Mouse (Mus musculus) retina, adult 2 months (tissue): ENCODE data around the gene Cmbl.

Experiments used
- DNase-seq: peaks from one replicate; pipeline ENCODE4 v3.0.0-alpha.2; 2012; ENCODE audit warnings: low read depth, low spot score

The Cmbl gene

DNA sequence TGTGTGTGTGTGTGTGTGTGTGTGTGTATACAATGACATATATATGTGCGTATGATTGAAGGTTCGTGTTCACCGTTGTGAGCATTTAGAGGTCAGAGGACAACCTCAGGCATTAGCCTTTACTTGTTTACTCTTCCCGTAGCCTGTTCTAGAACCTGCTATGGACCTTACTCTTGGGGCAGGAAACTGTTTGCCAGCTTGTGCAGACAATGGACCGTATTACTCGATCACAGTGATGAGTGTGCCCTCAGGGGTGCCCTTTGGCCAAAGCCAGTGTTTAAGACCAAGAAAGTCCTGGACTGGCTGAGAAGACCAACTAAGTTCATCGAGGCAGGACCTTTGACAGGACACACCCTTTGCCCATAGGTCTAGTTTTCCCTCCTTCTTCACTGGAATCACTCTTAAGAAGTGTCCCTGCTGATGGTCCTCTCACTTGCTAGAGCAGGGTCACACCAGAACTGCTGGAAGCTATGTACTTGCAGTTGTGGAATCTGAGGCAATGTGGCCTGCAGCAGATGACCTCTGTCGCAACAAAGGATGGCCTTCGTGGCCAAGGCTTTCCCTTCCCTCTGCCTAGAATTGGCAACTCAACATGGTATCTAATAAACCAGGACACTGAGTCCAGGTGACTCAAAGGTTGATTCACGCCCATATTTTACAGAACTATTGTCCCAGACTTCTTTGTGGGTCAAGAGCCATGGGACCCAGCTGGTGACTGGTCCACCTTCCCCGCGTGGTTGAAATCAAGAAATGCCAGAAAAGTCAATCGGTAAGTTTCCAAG lies 18.3 kb downstream of the Cmbl start:
- no peak for DNase-seq

DNA sequence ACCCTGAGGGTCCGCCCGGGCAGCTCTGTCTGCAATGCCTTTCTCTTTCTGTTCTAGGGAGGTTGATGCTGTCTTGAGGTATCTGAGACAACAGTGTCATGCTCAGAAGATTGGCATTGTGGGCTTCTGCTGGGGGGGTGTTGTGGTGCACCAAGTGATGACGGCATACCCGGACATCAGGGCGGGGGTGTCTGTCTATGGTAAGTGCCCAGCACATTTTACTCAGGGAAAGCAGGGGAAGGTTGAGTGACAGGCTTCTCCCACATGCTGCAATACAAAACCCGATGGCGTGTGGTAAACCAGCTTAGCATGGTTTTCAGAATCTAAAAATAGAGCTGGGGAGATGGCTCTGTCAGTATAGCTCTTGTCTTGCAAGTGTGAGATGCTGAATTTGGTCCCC lies 20.0 kb downstream of the Cmbl start:
- no peak for DNase-seq

DNA sequence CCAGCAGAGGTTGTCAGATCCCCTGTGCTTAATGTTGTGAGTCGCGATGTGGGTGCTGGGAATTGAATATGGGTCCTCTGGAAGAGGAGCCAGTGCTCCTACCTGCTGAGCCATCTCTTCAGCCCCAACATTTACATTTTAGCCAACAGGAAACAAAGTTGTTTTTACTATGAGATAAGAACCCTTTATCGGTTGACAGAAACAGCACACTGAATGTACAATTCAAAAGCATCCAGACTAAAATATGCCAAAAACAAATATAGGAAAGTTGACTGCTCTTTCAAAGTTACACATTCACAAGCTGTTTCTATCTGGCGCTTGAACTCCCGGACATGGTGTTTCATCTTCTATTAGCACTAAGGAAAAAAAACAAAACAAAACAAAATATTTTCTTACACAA lies 20.9 kb downstream of the Cmbl start:
- DNase-seq, result no peak

DNA sequence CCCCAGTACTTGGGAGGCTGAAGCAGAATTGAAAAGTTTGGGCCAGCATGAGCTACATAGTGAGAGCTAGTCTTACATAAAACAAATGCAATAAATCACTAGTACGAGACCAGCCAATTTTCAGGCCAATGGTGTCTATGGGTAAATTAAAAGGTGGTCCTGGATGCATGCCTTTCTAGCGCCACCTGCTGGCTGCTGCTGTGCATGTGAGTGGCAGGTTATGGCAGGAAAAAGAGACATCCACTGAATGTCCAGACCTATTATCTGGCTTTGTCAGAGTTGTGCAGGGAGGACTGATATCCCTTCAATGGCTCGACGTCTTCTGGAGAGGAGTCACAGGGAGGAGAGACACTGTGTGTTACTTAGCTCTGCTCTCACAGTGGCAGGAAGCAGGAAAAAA lies 21.3 kb downstream of the Cmbl start:
- peak; percentile 59 for DNase-seq

DNA sequence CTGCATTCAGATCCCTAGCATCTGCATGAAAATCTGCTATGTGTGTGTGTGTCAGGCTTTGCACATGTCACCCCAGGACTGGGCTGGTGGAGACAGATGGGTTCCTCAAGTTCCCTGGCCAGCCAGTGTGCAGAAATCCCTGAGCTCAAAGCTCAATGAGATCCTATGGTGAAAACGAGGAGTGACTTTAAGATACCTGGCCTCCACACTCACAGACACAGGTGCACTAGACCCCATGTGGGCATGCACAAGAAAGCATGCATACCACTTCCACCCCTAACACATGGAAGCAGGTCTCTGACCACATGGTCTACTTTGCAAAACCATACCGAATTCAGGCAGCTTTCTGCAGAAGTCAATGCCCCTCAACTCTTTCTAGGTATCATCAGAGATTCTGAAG lies 22.6 kb downstream of the Cmbl start:
- no peak for DNase-seq

DNA sequence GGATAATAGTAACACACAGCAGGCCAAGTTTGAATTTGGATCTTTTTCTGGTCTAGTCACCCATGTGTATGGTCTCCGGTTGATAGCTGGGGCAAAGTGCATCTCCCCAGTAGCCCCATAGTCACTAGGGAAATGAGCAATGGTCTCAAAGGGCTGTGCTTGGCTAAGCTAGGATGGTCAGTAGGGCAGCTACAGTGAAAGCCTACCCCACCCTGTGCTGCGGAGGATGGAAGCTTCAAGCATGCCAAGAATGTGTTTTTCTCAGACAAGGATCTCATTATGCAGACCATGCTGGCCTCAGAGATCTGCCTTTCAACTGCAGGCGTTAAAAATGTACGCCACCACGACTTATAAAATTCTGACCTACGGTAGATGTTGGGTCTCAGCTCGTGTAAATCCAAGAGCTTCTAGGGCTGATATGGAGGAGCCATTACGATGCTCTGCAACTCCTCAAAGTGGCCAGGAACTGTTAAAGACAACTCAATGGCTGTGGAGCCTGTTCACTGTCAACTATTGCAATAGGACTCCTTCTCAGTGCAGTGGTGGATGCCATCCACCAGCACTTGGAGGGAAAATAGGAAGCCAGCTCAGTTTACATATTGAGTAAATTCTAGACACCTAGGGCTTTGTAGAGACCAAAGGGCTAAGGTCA lies 23.9 kb downstream of the Cmbl start:
- no peak for DNase-seq

DNA sequence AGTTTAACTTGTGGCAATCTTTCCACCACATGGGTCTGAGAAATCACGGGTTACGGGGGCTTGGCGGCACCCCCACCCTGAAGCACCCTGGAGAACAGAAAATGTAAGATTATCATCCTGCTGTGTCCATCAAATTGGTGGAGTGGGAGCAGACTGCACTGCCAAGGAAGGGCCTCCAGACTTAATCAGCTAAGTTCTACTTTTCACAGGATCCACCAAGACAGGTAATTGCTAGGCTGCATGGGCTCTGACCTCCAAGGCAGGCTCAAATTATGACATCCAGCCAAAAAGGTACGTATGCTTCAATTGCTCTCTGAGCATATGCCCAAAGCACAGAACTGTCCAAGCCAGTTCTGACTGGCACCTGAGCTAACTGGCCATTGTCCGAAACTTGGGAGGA lies 25.0 kb downstream of the Cmbl start:
- DNase-seq, result no peak

DNA sequence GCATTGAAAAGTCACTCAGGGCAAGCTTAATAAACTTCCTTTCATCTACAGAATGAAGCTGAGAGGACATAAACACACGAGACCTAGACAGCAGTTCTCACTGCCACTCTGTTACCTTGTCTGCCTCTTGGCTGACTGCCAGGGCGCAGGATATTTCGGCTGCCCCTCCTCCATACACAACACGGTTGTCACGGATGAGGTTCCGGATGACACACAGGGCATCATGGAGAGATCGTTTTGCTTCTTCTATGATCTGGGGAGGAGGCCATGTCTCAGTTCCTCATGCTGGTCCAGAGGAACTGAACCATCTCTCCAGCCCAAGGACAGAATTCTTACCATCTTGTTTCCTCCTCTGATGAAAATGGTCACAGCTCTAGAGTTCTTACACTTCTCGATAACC lies 27.3 kb downstream of the Cmbl start:
- DNase-seq, result no peak

DNA sequence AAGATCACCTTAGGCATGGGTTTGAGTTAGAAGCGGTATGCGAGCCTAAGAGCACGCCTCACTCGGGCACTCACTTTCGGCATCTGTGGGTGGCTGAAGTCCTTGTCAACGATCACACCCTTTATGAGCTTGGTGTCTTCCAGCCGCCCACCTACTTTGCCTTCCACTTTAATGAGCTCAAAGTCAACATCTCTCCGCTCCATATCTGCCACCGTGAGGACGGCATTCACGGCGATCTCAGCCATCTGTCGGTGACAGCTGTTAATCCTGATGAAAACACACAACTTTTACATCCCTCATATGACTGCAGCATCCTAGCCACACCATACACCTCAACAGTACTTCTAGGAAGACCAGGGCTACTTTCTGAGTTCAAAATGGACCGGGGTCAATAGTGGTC lies 29.1 kb downstream of the Cmbl start:
- no peak for DNase-seq

DNA sequence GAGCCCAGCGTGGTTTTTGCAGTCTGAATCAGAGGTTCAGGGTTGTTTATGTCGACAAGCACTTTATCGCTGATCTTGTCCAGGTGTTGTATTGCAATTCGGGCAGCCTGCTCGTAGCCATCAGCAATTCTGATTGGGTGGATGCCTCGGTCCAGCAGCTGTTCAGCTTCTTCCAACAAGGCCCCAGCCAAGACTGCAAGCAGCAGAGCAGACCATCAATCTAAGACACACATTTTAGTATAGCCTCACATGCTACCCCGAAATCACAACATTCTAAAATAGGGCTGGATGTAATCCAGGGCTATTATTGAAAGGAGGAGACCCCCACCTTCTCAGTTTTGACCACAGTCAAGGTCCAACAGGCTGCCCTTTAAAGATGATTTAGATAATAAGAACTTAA lies 30.5 kb downstream of the Cmbl start:
- DNase-seq, result no peak

DNA sequence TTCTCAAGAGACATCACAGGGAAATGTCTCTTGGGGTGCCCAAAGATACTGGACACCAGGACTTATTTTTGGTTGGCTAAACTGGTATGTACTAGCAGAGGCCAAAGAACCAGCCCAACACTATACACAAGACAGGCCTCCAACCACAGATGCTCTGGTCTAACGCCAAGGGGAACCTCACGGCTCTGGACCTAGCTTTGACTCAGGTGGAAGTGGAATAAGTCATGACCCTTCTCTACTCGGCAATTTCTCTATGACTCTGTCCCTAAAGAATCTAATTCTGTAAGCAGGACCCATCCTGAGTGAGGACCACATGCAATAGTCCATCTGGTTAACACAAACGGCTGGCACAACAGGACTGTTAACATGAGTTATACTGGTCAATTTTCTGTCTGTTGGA lies 34.6 kb downstream of the Cmbl start:
- DNase-seq, result no peak

DNA sequence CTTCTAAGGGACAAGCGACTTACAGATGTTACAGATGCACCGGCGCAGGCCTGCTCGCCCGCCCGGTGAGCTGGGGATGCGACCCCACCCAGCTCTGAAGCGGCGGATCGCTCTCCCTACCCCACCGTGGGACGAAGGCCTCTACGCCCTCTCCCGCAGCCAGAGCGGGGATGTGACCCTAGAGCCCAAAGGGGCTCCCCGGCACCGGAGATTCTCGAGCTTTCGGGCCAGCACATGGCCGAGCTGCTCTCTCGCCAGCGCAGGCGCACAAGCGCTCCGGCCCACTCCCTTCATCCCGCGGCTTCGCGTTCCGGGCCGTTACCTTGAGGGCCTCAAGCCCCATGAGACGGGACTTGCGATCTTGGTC lies 36.1 kb downstream of the Cmbl start:
- no peak for DNase-seq

DNA sequence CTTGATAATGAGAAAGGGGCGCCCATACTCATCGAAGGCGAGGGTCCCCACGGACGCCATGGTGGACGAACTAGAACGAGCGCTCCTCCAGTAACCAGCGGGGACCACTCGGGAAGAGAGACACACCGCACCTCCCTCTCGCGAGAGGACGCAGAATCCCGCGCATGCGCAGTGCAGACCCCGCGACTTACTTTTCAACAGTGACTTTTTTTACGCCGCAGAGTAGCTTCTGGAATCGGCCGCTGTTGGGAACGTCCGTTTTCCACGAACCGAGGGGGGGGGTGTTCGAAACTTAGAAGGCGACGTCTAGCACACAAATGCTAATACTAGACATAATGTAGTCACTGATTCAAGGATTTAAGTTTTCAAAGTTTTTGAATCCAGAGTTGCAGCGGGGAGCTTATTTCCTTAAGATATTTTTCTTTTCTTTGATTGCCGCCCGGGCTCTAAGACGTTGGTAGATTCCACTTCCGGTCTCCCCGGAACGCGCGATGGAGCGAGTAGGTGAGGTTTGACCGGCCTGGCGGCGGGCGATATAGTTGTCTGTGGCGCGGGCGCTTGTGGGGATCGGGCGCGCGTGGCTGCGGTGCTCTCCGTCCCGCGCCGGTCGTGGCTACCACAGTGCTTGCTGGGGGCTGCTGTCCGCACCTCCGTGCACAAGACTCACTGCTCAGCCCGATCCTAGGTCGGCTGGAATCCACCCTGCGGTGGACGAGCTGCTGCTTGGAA lies 36.6 kb downstream of the Cmbl start, which contains the start of the genes Cct5 and Fam173b:
Cct5 (minus strand) TSS at position 159 of the 729 bp plus-strand sequence.
Fam173b (plus strand) TSS at position 207 of the 729 bp plus-strand sequence.
- peak; percentile 97 for DNase-seq

DNA sequence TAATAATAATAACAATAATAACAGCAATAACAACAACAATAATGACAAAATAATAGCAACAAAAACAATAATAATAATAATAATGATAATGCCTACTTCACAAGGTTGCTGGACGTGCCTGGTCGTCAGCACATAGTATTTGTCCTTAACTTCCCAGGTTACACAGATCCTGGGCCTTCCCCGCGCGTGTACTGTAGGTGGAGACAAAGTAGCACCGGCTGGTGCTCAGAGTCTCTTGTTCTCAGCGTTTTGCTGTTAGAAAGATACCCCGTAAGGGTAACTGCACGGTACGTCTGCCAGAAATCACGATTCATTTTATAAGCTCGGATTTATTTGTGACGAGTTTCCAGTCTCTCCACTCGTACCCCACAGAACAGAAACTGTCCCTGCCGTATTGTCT lies 37.2 kb downstream of the Cmbl start:
- DNase-seq, result no peak

DNA sequence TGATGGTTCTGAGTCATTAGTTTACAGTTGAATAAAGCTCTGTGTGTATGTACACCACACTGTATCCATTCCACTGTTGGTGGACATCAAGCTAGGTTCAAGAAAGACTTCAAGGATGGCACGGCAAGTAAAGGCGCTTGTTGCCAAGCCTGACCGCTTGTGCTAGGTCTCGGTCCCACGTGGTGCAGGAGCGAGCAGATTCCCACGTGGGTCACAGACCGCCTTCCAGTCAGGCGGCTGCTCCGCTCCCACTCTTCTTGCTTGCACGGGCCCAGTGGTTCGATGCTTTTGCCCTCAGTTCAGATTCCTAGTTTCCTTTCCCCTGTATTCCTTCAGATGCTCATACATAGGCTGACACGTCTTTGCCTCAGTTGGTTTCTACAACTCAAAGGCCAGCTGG lies 37.9 kb downstream of the Cmbl start:
- DNase-seq, result no peak

DNA sequence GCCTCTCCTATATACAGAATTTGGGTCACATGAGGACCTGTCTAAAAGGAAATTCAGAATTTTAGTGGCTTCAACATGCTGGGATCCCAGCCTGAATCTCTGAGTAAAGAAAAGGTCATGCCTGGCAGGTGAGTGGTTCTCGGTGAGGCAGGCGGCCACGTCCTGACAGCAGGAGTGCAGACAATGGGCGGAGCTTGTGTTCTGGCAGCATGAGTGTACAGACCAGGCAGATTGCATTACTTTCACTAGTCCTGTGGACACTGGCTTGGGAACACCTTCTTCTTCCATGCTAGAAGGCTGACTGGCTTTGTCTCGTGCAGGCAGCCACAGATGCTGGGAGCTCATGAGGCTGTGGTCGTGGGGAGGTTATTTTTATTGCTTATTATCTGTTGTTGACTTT lies 41.6 kb downstream of the Cmbl start:
- DNase-seq, result no peak

DNA sequence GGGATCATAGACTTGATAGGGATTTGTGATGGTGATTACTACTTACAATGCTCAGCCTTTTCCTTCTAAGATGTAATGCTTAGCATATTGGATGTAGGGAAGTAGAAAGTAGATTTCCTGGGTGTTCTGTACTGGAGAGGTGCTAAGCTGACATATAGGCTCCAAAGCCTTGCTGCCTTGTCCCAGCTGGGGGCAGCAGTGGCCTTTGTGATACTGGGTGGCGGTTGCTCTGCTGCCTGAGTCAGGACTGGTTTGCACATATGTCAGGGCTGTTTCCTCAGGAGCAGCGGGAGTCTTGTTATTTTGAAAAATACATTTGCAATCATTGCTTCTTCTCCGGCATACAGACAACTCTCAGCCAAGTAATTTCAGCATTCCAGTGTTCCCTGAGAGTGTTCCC lies 45.8 kb downstream of the Cmbl start:
- DNase-seq, result no peak

DNA sequence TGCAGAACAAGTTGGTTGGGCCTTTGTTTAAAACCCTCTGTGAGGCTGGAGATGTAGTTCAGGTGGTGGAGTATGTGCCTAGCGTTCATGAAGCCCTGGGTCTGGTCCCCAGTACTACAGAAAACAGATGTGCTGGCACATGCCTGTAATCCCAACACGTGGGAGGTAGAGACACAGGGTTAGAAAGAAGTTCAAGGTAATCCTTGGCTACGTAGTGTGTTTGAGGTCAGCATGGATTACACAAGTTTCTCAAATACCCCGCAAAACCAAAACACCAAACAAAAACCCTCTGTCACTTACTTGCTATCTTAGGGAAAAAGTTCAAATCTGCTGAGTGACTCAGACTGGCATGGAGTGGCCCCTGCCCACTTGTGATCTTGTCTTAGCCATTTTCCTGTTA lies 46.8 kb downstream of the Cmbl start:
- no peak for DNase-seq

DNA sequence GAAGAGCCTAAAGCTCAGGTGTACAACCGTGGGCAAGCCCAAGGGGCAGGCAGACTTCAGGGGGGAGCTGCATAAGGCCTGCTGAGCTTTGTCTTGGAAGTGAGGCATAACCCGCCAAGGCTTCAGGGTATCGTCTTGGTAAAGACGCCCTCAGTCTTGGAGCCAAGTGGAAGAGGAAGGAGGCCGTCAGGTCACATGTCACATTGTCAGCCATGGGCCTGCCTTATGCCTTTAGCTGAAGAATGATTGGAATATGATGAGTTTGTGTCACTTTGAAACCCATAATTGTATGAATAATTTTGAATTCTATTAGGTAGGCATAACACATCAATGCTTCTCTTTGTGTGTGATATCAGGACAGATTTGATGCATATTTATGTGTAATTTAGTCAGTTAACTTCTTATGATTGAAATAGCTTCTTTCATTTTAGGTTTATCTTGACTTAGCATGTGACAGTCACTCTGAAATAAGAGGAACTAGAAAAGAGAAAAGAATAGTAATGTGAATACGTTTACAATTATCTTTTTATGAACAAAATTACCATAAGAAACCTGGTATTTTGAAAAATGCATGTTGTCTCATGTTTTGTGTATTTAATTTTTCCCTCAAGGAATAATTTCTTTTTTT lies 48.8 kb downstream of the Cmbl start:
- DNase-seq, result no peak

DNA sequence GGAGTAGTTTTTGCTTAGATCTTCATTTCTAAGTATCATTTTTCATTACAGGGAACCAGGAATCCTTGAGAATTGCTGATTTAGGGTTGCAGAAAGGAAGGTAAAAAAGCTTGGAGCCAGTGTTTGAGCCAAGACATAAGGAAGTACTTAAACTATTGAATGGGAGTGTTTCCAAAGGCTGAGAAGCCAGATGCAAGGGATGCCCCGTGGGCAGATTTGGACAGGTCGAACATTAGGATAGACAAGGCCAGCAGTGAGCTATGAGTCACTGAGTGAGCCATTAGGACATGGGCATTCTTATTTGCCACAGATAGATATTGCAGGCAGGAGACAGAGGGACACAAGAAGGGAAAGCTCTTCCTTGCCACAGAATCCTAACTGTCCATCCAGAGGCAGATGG lies 49.5 kb downstream of the Cmbl start:
- no peak for DNase-seq

DNA sequence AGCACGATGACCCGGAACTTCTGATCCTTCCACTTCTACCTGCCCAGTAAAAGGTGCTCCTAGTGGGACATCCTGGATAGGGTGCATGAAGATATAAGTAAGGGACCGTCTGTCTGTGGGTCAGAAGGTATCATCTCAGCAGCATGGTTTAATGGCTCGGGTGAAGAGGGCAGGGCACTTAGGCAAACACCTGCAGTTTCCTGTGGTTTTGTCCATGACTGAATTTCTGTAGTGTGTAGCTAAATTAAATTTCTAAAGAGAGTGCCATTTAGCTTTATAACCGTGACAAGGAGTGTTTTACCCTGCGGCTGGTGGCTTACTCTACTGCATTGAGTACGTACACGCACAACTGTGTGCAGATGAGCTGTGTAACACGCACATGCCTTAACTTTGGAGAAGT lies 52.1 kb downstream of the Cmbl start:
- DNase-seq, result no peak

DNA sequence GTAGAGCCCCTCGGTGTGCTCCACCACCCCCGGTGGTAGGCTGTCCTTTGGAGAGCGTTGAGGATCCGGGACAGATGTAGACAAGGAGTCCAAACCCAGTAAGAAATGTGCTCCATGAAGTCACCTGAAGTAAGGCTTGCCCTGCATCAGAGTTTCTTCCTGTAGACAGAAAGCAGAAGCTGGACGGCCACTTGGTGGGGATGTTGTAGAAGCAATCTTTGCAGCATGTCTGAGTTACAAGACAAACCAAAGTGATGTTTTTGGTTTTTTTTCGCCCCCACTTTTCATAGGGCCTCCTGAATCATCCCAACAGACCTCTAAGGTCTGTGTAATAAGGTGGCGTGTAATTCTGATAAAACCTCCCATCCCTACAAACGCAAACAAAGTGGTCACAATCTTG lies 54.3 kb downstream of the Cmbl start:
- no peak for DNase-seq
